9 mouse cellular contexts compared by ENCODE assay signal in genomic region chr8:108911511-108911910, GRCm38 (mm10).
DNase-seq lines count a peak whose midpoint lies in the region; ATAC-seq and TF ChIP-seq lines count a peak whose summit lies in the region.
"Had no signal": no experiment of that assay in that cellular context is flagged by ENCODE, and none has a peak within 500 bp of the region (broad histone marks: within the 10 kb centered on the region; RNA-seq: fewer than 3 reads in every experiment).

No protein-coding gene starts in this region.

- peaks cover 6% of the 10 kb centered on the region for H3K36me3 ChIP-seq in heart, embryonic 10.5 days
- no peaks in the 10 kb centered on the region for H3K36me3 ChIP-seq in midbrain, embryonic 16.5 days (ENCODE audit: control insufficient read depth, insufficient read depth, low read length)
- no peaks in the 10 kb centered on the region for H3K36me3 ChIP-seq in spleen, adult 2 months (ENCODE audit: control insufficient read depth, insufficient read depth, low read length)
- H3K36me3 ChIP-seq: G1E had no signal

- intact Hi-C loops in left cerebral cortex, postnatal 25 days (cut with DNase I), result loop anchor here (2.0 to 10.0 kb wide), 5 partner anchors 25 to 1097 kb away; no protein-coding TSS in a partner anchor

- peak; percentile 98; the same call in 1 of the 2 replicates for TF ChIP-seq CTCF in spleen, adult 2 months (IDR thresholded peaks at IDR 0.05; ENCODE audit: extremely low read depth, insufficient read depth, insufficient read length, insufficient replicate concordance)

- H3K27ac ChIP-seq in heart, embryonic 10.5 days, result no peak overlapping the region
- H3K27ac ChIP-seq in midbrain, embryonic 16.5 days (ENCODE audit: low read length), result peak overlapping the region; percentile 73
- no peak overlapping the region for H3K27ac ChIP-seq in spleen, adult 2 months (ENCODE audit: insufficient read depth, low read length)

- no peak overlapping the region for H3K4me3 ChIP-seq in heart, embryonic 10.5 days
- H3K4me3 ChIP-seq in midbrain, embryonic 16.5 days (ENCODE audit: low read depth, low read length), result no peak overlapping the region
- H3K4me3 ChIP-seq in spleen, adult 2 months (ENCODE audit: extremely low read depth, insufficient read depth, insufficient read length), result no peak overlapping the region

- no peak for TF ChIP-seq POLR2A in spleen, adult 2 months (IDR thresholded peaks at IDR 0.05; ENCODE audit: low read depth, low read length)

- no peaks in the 10 kb centered on the region for H3K27me3 ChIP-seq in heart, embryonic 10.5 days (ENCODE audit: insufficient read depth, poor library complexity, severe bottlenecking)
- no peaks in the 10 kb centered on the region for H3K27me3 ChIP-seq in midbrain, embryonic 16.5 days (ENCODE audit: control insufficient read depth, insufficient read depth, low read depth, low read length)
- no peaks in the 10 kb centered on the region for H3K27me3 ChIP-seq in spleen, adult 2 months (ENCODE audit: control insufficient read depth, insufficient read depth, low read length)

- no peaks in the 10 kb centered on the region for H3K9me3 ChIP-seq in heart, embryonic 10.5 days
- no peaks in the 10 kb centered on the region for H3K9me3 ChIP-seq in midbrain, embryonic 16.5 days (replicated peaks; ENCODE audit: control insufficient read depth, low read length, poor library complexity, severe bottlenecking)

- peak; percentile 56; the same call in 1 of the 2 replicates for ATAC-seq in frontal cortex, adult (ENCODE audit: low TSS enrichment)
- no peak for ATAC-seq in midbrain, embryonic 16.5 days

- DNase-seq in heart, adult 11 months, result peak; percentile 97
- no peak for DNase-seq in heart, embryonic 10.5 days (ENCODE audit: low spot score)
- peak; percentile 71 for DNase-seq in cerebellum, adult 11 months
- peak; percentile 73 for DNase-seq in hindlimb bud, embryonic 11.5 days (ENCODE audit: extremely low spot score, low read depth, low spot score)
- peak; percentile 87 to 88 for DNase-seq in left cerebral cortex, postnatal 25 days (ENCODE audit: low spot score in 2 of 2)
- DNase-seq in spleen, adult 2 months (ENCODE audit: low read depth in 1 of 2, low spot score in 2 of 2), result peak; percentile 38 to 76

- 0 out of 2 replicates have a peak overlapping the region, but pooled peaks have one; percentile 31 for H3K9ac ChIP-seq in midbrain, embryonic 16.5 days (ENCODE audit: low read depth, low read length)

- no peak overlapping the region for H3K4me2 ChIP-seq in midbrain, embryonic 16.5 days (ENCODE audit: low read length)

- peaks cover 39% of the 10 kb centered on the region for H3K4me1 ChIP-seq in heart, embryonic 10.5 days
- H3K4me1 ChIP-seq in midbrain, embryonic 16.5 days (ENCODE audit: control insufficient read depth, insufficient read depth, low read length), result peaks cover 41% of the 10 kb centered on the region
- H3K4me1 ChIP-seq in spleen, adult 2 months (ENCODE audit: control insufficient read depth, insufficient read depth, insufficient read length), result no peaks in the 10 kb centered on the region

- WGBS in heart, embryonic 10.5 days, result 16% methylated on average over 6 of the region's 6 CpGs
- WGBS in midbrain, embryonic 16.5 days, result 4% methylated on average over 6 of the region's 6 CpGs
- WGBS in spleen, adult 2 months, result 12% methylated on average over 6 of the region's 6 CpGs
